In genomic region chr11:59483212-59483611, GRCm38 (mm10) we compare ENCODE assay signal across 8 mouse cellular contexts. TPM values are rescaled to one million over a fixed set of nuclear protein-coding genes. Genes with fewer than 3 reads are reported as not detected.
DNase-seq lines count a peak whose midpoint lies in the region; ATAC-seq and TF ChIP-seq lines count a peak whose summit lies in the region.
"Had no signal": no experiment of that assay in that cellular context is flagged by ENCODE, and none has a peak within 500 bp of the region (broad histone marks: within the 10 kb centered on the region; RNA-seq: fewer than 3 reads in every experiment).

No protein-coding gene starts in this region.

- H3K4me1 ChIP-seq in kidney, embryonic 16.5 days (ENCODE audit: insufficient read depth, low read length): no peaks in the 10 kb centered on the region
- H3K4me1 ChIP-seq: liver, embryonic 15.5 days had no signal

- H3K79me3 ChIP-seq in C2C12 (ENCODE audit: low read depth): no peaks in the 10 kb centered on the region

- H3K27ac ChIP-seq in kidney, embryonic 16.5 days (ENCODE audit: low read length): no peak overlapping the region
- H3K27ac ChIP-seq: liver, embryonic 15.5 days had no signal

- no peak overlapping the region for H3K4me3 ChIP-seq in kidney, embryonic 16.5 days (ENCODE audit: low read length)
- no peak overlapping the region for H3K4me3 ChIP-seq in C2C12 (ENCODE audit: insufficient read depth, poor library complexity, severe bottlenecking)
- H3K4me3 ChIP-seq: liver, embryonic 15.5 days had no signal

- no peak overlapping the region for H3K4me2 ChIP-seq in kidney, embryonic 16.5 days (replicated peaks; ENCODE audit: low read depth, low read length)
- H3K4me2 ChIP-seq: liver, embryonic 15.5 days had no signal

- 8% methylated on average over 2 of the region's 2 CpGs for WGBS in kidney, embryonic 16.5 days

- DNase-seq in kidney, adult 18-20 months: peak; percentile 49
- DNase-seq in MEL-GATA-1-ER (ENCODE audit: extremely low read depth, low read depth): peak; percentile 19
- peak; percentile 80 for DNase-seq in embryo, embryonic 10 days (ENCODE audit: low spot score)
- DNase-seq in layer of hippocampus, postnatal 10 days (ENCODE audit: low spot score in 2 of 2): peak; percentile 62 to 72
- peak; percentile 64 for DNase-seq in retina, postnatal 7 days (ENCODE audit: low read depth, low spot score)

- peak; percentile 10 for TF ChIP-seq CTCF in C2C12 (IDR thresholded peaks at IDR 0.05; ENCODE audit: control insufficient read depth, insufficient read depth, insufficient read length)

- H3K9ac ChIP-seq in kidney, embryonic 16.5 days (replicated peaks; ENCODE audit: low read length): no peak overlapping the region
- H3K9ac ChIP-seq: liver, embryonic 15.5 days had no signal

- H3K27me3 ChIP-seq in kidney, embryonic 16.5 days (ENCODE audit: insufficient read depth, low read length): no peaks in the 10 kb centered on the region
- peaks cover 4% of the 10 kb centered on the region for H3K27me3 ChIP-seq in C2C12 (ENCODE audit: control insufficient read depth, insufficient read depth, insufficient read length)
- H3K27me3 ChIP-seq: liver, embryonic 15.5 days had no signal

- no peak overlapping the region for H3ac ChIP-seq in C2C12 (ENCODE audit: control insufficient read depth, insufficient read length, low read depth)

- no peaks in the 10 kb centered on the region for H3K9me3 ChIP-seq in kidney, embryonic 16.5 days (ENCODE audit: low read length)
- H3K9me3 ChIP-seq: liver, embryonic 15.5 days had no signal

- no peaks in the 10 kb centered on the region for H3K79me2 ChIP-seq in C2C12 (ENCODE audit: control insufficient read depth, insufficient read depth)

- no peak for ATAC-seq in kidney, embryonic 16.5 days (ENCODE audit: low FRiP score, low TSS enrichment)

- peaks cover 24% of the 10 kb centered on the region for H3K36me3 ChIP-seq in kidney, embryonic 16.5 days (ENCODE audit: insufficient read depth, low read length)
- H3K36me3 ChIP-seq in C2C12 (ENCODE audit: control insufficient read depth, insufficient read depth): peaks cover 25% of the 10 kb centered on the region

TF ChIP-seq in C2C12, 6 proteins besides CTCF, POLR2A, EP300 and RAD21:
- no peak for TF ChIP-seq CEBPB (IDR thresholded peaks at IDR 0.05; ENCODE audit: low read depth)
- TF ChIP-seq FOSL1 (IDR thresholded peaks at IDR 0.05; ENCODE audit: insufficient read depth, low read length, poor library complexity, severe bottlenecking): no peak
- TF ChIP-seq MAX (IDR thresholded peaks at IDR 0.05): no peak
- no peak for TF ChIP-seq MYOD1 (IDR thresholded peaks at IDR 0.05; ENCODE audit: control insufficient read depth, insufficient read length, low read depth)
- TF ChIP-seq MYOG (IDR thresholded peaks at IDR 0.05; ENCODE audit: control insufficient read depth, extremely low read depth, insufficient read length): no peak
- no peak for TF ChIP-seq USF1 (IDR thresholded peaks at IDR 0.05; ENCODE audit: low read depth)
TF ChIP-seq in C2C12: peak in this region for 0.

RNA-seq across cellular contexts. Expression of gene Zfp867, which starts 10.9 kb away (rescaled TPM):
- polyA plus RNA-seq in kidney, embryonic 16.5 days (2015; fragmentation: Nextera tagmentation; extraction: Ambion mirVana): 9.3 and 9.6 TPM in 2 replicates
- polyA plus RNA-seq in C2C12 (2012; fragmentation: generic; extraction: Trizol): 0.73 TPM
- 1 to 10 TPM; 4.2 to 5.0 TPM for total RNA-seq in layer of hippocampus, postnatal 10 days (2021)

RNA-seq across cellular contexts. Expression of gene Snap47, which starts 32.2 kb away (rescaled TPM):
- 119 and 124 TPM in 2 replicates for polyA plus RNA-seq in kidney, embryonic 16.5 days (2015; fragmentation: Nextera tagmentation; extraction: Ambion mirVana)
- 54.3 TPM for polyA plus RNA-seq in C2C12 (2012; fragmentation: generic; extraction: Trizol)
- total RNA-seq in layer of hippocampus, postnatal 10 days (2021): 100 to 1,000 TPM; 307 to 329 TPM

RNA-seq across cellular contexts. Expression of gene Jmjd4, which starts 33.4 kb away (rescaled TPM):
- 13.0 and 13.6 TPM in 2 replicates for polyA plus RNA-seq in kidney, embryonic 16.5 days (2015; fragmentation: Nextera tagmentation; extraction: Ambion mirVana)
- 5.1 TPM for polyA plus RNA-seq in C2C12 (2012; fragmentation: generic; extraction: Trizol)
- 10 to 100 TPM; 30.3 to 30.6 TPM for total RNA-seq in layer of hippocampus, postnatal 10 days (2021)

RNA-seq across cellular contexts. Expression of gene Zkscan17, which starts 43.3 kb away (rescaled TPM):
- polyA plus RNA-seq in kidney, embryonic 16.5 days (2015; fragmentation: Nextera tagmentation; extraction: Ambion mirVana): 29.1 and 31.4 TPM in 2 replicates
- 21.5 TPM for polyA plus RNA-seq in C2C12 (2012; fragmentation: generic; extraction: Trizol)
- 10 to 100 TPM; 13.1 to 15.1 TPM for total RNA-seq in layer of hippocampus, postnatal 10 days (2021)

RNA-seq across cellular contexts. Expression of gene Nlrp3, which starts 58.2 kb away (rescaled TPM):
- polyA plus RNA-seq in kidney, embryonic 16.5 days (2015; fragmentation: Nextera tagmentation; extraction: Ambion mirVana): 0.04 and 0.07 TPM in 2 replicates
- 0.04 TPM for polyA plus RNA-seq in C2C12 (2012; fragmentation: generic; extraction: Trizol)
- 1 to 10 TPM; 1.0 TPM for total RNA-seq in layer of hippocampus, postnatal 10 days (2021)

Comparison
In these comparisons a context has a peak if more than half of its experiments do, and no peak if none do; other contexts are left out.
1. DNase-seq: peak in every context shown above with its lines; median percentile 80 in embryo, embryonic 10 days; 67 in layer of hippocampus, postnatal 10 days; 64 in retina, postnatal 7 days; 49 in kidney, adult 18-20 months; 19 in MEL-GATA-1-ER.